Mouse (Mus musculus) heart, embryonic 15.5 days (tissue): ENCODE measurements around the gene Arhgdib. TPM values are rescaled to one million over a fixed set of nuclear protein-coding genes. Genes with fewer than 3 reads are reported as not detected.
A peak's percentile ranks its signal among the peaks of the same experiment; 100 is the strongest.

ENCODE experiments used
- ATAC-seq: fragments of 200-750 bp; cut with Nextera tagmentation; replicated peaks from 2 replicates; pipeline ENCODE4 v1.8.0; 2017; ENCODE audit warnings: low read depth, moderate TSS enrichment; ENCODE audit not compliant: insufficient number of reproducible peaks, insufficient read depth, low FRiP score
- H3K27ac ChIP-seq: fragments of 300-500 bp; sonication (generic); 2 replicates; pipeline ENCODE4 v1.5.1; 2015; ENCODE audit warnings: mild to moderate bottlenecking, inconsistent platforms
- H3K27me3 ChIP-seq: fragments of 300-500 bp; sonication (generic); 2 replicates; pipeline ENCODE4 v1.6.1; 2015; ENCODE audit warnings: inconsistent platforms
- H3K36me3 ChIP-seq: fragments of 300-500 bp; sonication (generic); 2 replicates; pipeline ENCODE4 v1.6.1; 2015; ENCODE audit warnings: mild to moderate bottlenecking, inconsistent platforms
- H3K4me1 ChIP-seq: fragments of 300-500 bp; sonication (generic); replicated peaks from 2 replicates; pipeline ENCODE4 v1.6.1; 2015; ENCODE audit warnings: inconsistent platforms
- H3K4me2 ChIP-seq: fragments of 300-500 bp; sonication (generic); 2 replicates; pipeline ENCODE4 v1.6.1; 2015; ENCODE audit warnings: inconsistent platforms, mild to moderate bottlenecking, moderate library complexity
- H3K4me3 ChIP-seq: fragments of 300-500 bp; sonication (generic); 2 replicates; pipeline ENCODE4 v1.5.1; 2015; ENCODE audit warnings: mild to moderate bottlenecking, inconsistent platforms
- H3K9ac ChIP-seq: fragments of 300-500 bp; sonication (generic); 2 replicates; pipeline ENCODE4 v1.6.1; 2015; ENCODE audit warnings: mild to moderate bottlenecking, inconsistent platforms
- H3K9me3 ChIP-seq: fragments of 300-500 bp; sonication (generic); replicated peaks from 2 replicates; pipeline ENCODE4 v1.6.1; 2016; ENCODE audit warnings: inconsistent platforms
- WGBS: fragments of 180-500 bp; shearing (Covaris S2); methylation state at CpG from one replicate; pipeline ENCODE4 v1.1.7; 2015; ENCODE audit warnings: mixed read lengths; 5-methylcytosine and 5-hydroxymethylcytosine counted together
- polyA plus RNA-seq: library from polyadenylated mRNA; unstranded; fragments of >200 nt; fragmentation: Nextera tagmentation; extraction: Ambion mirVana; gene quantifications from 2 replicates; pipeline ENCODE4 v1.2.1, GENCODE M21; 2015

Arhgdib gene
- polyA plus RNA-seq, result 75.6 and 126 TPM in 2 replicates

GRCm38 (mm10) chr6:136941051-136942021, at the start of gene Arhgdib:
Arhgdib (minus strand) TSS chr6:136941899.
- Histone ChIP-seq H3K4me2 (peak within 1 kb of the TSS; percentile 59), H3K4me3 (peak within 1 kb of the TSS; percentile 37), H3K4me1 (peaks cover 27% of the 10 kb centered on the region), H3K9me3 (no peaks in the 10 kb centered on the region), H3K36me3 (no peaks in the 10 kb centered on the region), H3K27ac (peak within 1 kb of the TSS; percentile 91), H3K27me3 (no peaks in the 10 kb centered on the region), H3K9ac (peak within 1 kb of the TSS; percentile 44)
- 18% methylated on average over 12 of the region's 12 CpGs for WGBS
- ATAC-seq, result peak; percentile 41; the same call in 1 of the 2 replicates

- no peak overlapping the region for H3K27ac ChIP-seq
- WGBS, result 48% methylated on average over 8 of the region's 8 CpGs
- no peak overlapping the region for H3K4me3 ChIP-seq
- peaks cover 4% of the 10 kb centered on the region; the same call in 1 of the 2 replicates for H3K4me1 ChIP-seq
- no peak overlapping the region for H3K9ac ChIP-seq
- no peaks in the 10 kb centered on the region for H3K9me3 ChIP-seq
- H3K36me3 ChIP-seq, result no peaks in the 10 kb centered on the region
- no peak overlapping the region for H3K4me2 ChIP-seq
- ATAC-seq, result no peak
- no peaks in the 10 kb centered on the region for H3K27me3 ChIP-seq
These were observed 48.9 kb upstream of the Arhgdib start for GRCm38 (mm10) chr6:136990557-136990956.

GRCm38 (mm10) chr6:136989824-136990497, 48.3 kb upstream of the Arhgdib start:
- Histone ChIP-seq H3K4me3 (no peak overlapping the region), H3K36me3 (no peaks in the 10 kb centered on the region), H3K4me2 (peak overlapping the region; percentile 23; the same call in 1 of the 2 replicates), H3K4me1 (peaks cover 4% of the 10 kb centered on the region; the same call in 1 of the 2 replicates), H3K9ac (no peak overlapping the region), H3K27ac (no peak overlapping the region), H3K9me3 (no peaks in the 10 kb centered on the region), H3K27me3 (no peaks in the 10 kb centered on the region)
- ATAC-seq, result no peak
- WGBS, result 33% methylated on average over 11 of the region's 11 CpGs

- Histone ChIP-seq H3K4me1 (peaks cover 4% of the 10 kb centered on the region; the same call in 1 of the 2 replicates), H3K4me3 (no peak overlapping the region), H3K4me2 (no peak overlapping the region), H3K27me3 (no peaks in the 10 kb centered on the region), H3K9ac (no peak overlapping the region), H3K9me3 (no peaks in the 10 kb centered on the region), H3K27ac (no peak overlapping the region), H3K36me3 (no peaks in the 10 kb centered on the region)
- no peak for ATAC-seq
- 73% methylated on average over 7 of the region's 7 CpGs for WGBS
These were observed 46.9 kb upstream of the Arhgdib start for GRCm38 (mm10) chr6:136988536-136989060.

GRCm38 (mm10) chr6:136986718-136987117, 45.0 kb upstream of the Arhgdib start:
- no peak for ATAC-seq
- Histone ChIP-seq H3K9ac (no peak overlapping the region), H3K4me2 (no peak overlapping the region), H3K27me3 (no peaks in the 10 kb centered on the region), H3K27ac (no peak overlapping the region), H3K4me3 (no peak overlapping the region), H3K4me1 (peaks cover 4% of the 10 kb centered on the region; the same call in 1 of the 2 replicates), H3K9me3 (no peaks in the 10 kb centered on the region), H3K36me3 (no peaks in the 10 kb centered on the region)
- WGBS, result 58% methylated on average over 11 of the region's 11 CpGs

- H3K9me3 ChIP-seq, result no peaks in the 10 kb centered on the region
- no peaks in the 10 kb centered on the region for H3K36me3 ChIP-seq
- no peak overlapping the region for H3K4me3 ChIP-seq
- no peak for ATAC-seq
- H3K4me1 ChIP-seq, result peaks cover 5% of the 10 kb centered on the region; the same call in 1 of the 2 replicates
- H3K4me2 ChIP-seq, result no peak overlapping the region
- H3K27ac ChIP-seq, result no peak overlapping the region
- H3K9ac ChIP-seq, result no peak overlapping the region
- H3K27me3 ChIP-seq, result no peaks in the 10 kb centered on the region
- WGBS, result 46% methylated on average over 13 of the region's 13 CpGs
These were observed 44.3 kb upstream of the Arhgdib start for GRCm38 (mm10) chr6:136986019-136986418.

- no peaks in the 10 kb centered on the region for H3K27me3 ChIP-seq
- peaks cover 14% of the 10 kb centered on the region for H3K4me1 ChIP-seq
- ATAC-seq, result no peak
- no peak overlapping the region for H3K4me2 ChIP-seq
- H3K4me3 ChIP-seq, result no peak overlapping the region
- 78% methylated on average over 7 of the region's 7 CpGs for WGBS
- H3K9me3 ChIP-seq, result no peaks in the 10 kb centered on the region
- no peak overlapping the region for H3K27ac ChIP-seq
- no peaks in the 10 kb centered on the region for H3K36me3 ChIP-seq
- no peak overlapping the region for H3K9ac ChIP-seq
These were observed 41.5 kb upstream of the Arhgdib start for GRCm38 (mm10) chr6:136983201-136983600.

- Histone ChIP-seq H3K9me3 (no peaks in the 10 kb centered on the region), H3K4me2 (no peak overlapping the region), H3K9ac (no peak overlapping the region), H3K4me3 (no peak overlapping the region), H3K27ac (no peak overlapping the region), H3K27me3 (no peaks in the 10 kb centered on the region), H3K36me3 (no peaks in the 10 kb centered on the region), H3K4me1 (peaks cover 14% of the 10 kb centered on the region)
- ATAC-seq, result no peak
- WGBS, result 73% methylated on average over 6 of the region's 6 CpGs
These were observed 40.9 kb upstream of the Arhgdib start for GRCm38 (mm10) chr6:136982581-136982980.

- H3K36me3 ChIP-seq, result no peaks in the 10 kb centered on the region
- no peak overlapping the region for H3K9ac ChIP-seq
- peak overlapping the region; percentile 56 for H3K27ac ChIP-seq
- no peaks in the 10 kb centered on the region for H3K27me3 ChIP-seq
- 0 out of 2 replicates have a peak, but pooled peaks have one; percentile 53 for ATAC-seq
- 0 out of 2 replicates have a peak overlapping the region, but pooled peaks have one; percentile 39 for H3K4me2 ChIP-seq
- WGBS, result 21% methylated on average over 3 of the region's 3 CpGs
- no peaks in the 10 kb centered on the region for H3K9me3 ChIP-seq
- no peak overlapping the region for H3K4me3 ChIP-seq
- H3K4me1 ChIP-seq, result peaks cover 10% of the 10 kb centered on the region
These were observed 38.6 kb upstream of the Arhgdib start for GRCm38 (mm10) chr6:136980331-136980746.

GRCm38 (mm10) chr6:136979274-136980082, 37.8 kb upstream of the Arhgdib start:
- no peak; the same call in 1 of the 2 replicates for ATAC-seq
- Histone ChIP-seq H3K9ac (no peak overlapping the region), H3K4me1 (peaks cover 10% of the 10 kb centered on the region), H3K27ac (0 out of 2 replicates have a peak overlapping the region, but pooled peaks have one; percentile 56), H3K9me3 (no peaks in the 10 kb centered on the region), H3K27me3 (no peaks in the 10 kb centered on the region), H3K36me3 (no peaks in the 10 kb centered on the region), H3K4me3 (no peak overlapping the region), H3K4me2 (peak overlapping the region; percentile 14; the same call in 1 of the 2 replicates)
- 71% methylated on average over 23 of the region's 23 CpGs for WGBS
